Mouse (Mus musculus): Measurements from ENCODE around the gene Fkbp11.

GRCm38 (mm10) chr15:98730790-98731189 lies 2.8 kb upstream of the Fkbp11 start:
- TF ChIP-seq ZNF384 (IDR thresholded peaks at IDR 0.05; ENCODE audit: low read depth, low read length) = no peak
- no peak for TF ChIP-seq ZC3H11A (IDR thresholded peaks at IDR 0.05; ENCODE audit: borderline replicate concordance, low read depth, low read length)
- TF ChIP-seq MAFK (IDR thresholded peaks at IDR 0.05; ENCODE audit: insufficient read depth, low read depth, low read length) = no peak

Data from ES-E14 (cell line).